Mouse (Mus musculus) gastrocnemius, adult 2 months (tissue): ENCODE measurements around the gene Sbf2. TPM values are rescaled to one million over a fixed set of nuclear protein-coding genes. Genes with fewer than 3 reads are reported as not detected.

ENCODE experiments used
- DNase-seq: peaks from one replicate; pipeline ENCODE4 v3.0.0; 2022
- H3K27ac ChIP-seq: fragments of 200-600 bp; 2 replicates; pipeline ENCODE4 v1.8.1; 2022; ENCODE audit warnings: mild to moderate bottlenecking
- H3K4me3 ChIP-seq: fragments of 200-600 bp; 2 replicates; pipeline ENCODE4 v1.8.1; 2022; ENCODE audit warnings: mild to moderate bottlenecking, moderate library complexity
- CTCF ChIP-seq: fragments of 200-600 bp; IDR thresholded peaks from 2 replicates; pipeline ENCODE4 v1.8.1; 2022; ENCODE audit warnings: antibody characterized with exemption, mild to moderate bottlenecking, moderate library complexity
- intact Hi-C: fragments of 180-260 bp; cut with DNase I; formaldehyde crosslinking; loops from one replicate; pipeline ENCODE4 v1.15.1; 2025
- total RNA-seq, 2 experiments: library from RNA; stranded (reverse); gene quantifications; 2 replicates each; pipeline ENCODE4 v1.2.3; 2021

Gene Sbf2
- total RNA-seq, 2 experiments from 2014 or later: 11.2 to 14.8 TPM

DNA sequence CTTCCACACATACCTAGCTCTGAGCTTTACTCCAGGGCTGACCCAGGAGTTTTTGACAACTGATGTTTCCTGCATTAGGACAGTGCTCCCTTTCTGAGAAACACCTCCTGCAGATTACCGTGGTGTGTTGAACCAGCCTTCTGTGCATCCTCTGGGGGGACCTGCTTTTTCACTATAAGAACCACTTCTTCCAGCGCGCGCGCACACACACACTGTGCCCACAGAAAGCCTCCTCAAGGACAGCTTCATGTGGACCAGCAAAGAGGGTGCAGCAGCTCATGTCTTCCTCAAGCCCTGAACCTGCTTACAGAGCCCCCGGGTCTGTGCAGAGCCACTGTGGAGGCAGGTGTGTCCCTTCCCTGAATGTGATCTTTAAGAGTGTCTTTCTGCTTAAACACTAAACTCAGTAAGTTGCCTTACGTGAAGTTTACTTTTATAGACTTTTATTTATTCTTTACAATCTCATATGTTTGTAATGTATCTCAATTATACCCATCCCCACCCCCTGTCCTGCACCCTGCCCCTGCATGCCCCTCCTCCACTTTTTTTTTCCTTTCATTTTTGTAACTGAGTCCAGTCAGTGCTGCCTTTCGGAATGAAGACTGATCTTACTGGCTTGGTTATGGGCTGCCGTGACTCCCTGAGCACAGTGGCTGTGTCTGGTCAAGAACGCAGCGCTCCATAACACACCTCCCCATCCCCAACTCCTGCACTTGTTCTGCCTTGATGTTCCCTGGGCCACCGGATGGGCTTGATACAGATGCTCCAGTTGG lies 329.5 kb downstream of the Sbf2 start:
- H3K4me3 ChIP-seq: no peak overlapping the region
- no peak overlapping the region for H3K27ac ChIP-seq
- no peak for DNase-seq
- TF ChIP-seq CTCF: no peak
- intact Hi-C loops: loop anchor here (5.0 kb wide), 1 partner anchor 262 kb away; no protein-coding TSS in a partner anchor

- intact Hi-C loops: no loop called here
- H3K4me3 ChIP-seq: no peak overlapping the region
- TF ChIP-seq CTCF: no peak
- no peak overlapping the region for H3K27ac ChIP-seq
- DNase-seq: no peak
These were observed 331.0 kb downstream of the Sbf2 start for GRCm38 (mm10) chr7:110283484-110284275.

GRCm38 (mm10) chr7:110282797-110283196 lies 331.9 kb downstream of the Sbf2 start:
- intact Hi-C loops: no loop called here
- Histone ChIP-seq H3K4me3 (no peak overlapping the region), H3K27ac (no peak overlapping the region)
- DNase-seq: no peak
- TF ChIP-seq CTCF: no peak

DNA sequence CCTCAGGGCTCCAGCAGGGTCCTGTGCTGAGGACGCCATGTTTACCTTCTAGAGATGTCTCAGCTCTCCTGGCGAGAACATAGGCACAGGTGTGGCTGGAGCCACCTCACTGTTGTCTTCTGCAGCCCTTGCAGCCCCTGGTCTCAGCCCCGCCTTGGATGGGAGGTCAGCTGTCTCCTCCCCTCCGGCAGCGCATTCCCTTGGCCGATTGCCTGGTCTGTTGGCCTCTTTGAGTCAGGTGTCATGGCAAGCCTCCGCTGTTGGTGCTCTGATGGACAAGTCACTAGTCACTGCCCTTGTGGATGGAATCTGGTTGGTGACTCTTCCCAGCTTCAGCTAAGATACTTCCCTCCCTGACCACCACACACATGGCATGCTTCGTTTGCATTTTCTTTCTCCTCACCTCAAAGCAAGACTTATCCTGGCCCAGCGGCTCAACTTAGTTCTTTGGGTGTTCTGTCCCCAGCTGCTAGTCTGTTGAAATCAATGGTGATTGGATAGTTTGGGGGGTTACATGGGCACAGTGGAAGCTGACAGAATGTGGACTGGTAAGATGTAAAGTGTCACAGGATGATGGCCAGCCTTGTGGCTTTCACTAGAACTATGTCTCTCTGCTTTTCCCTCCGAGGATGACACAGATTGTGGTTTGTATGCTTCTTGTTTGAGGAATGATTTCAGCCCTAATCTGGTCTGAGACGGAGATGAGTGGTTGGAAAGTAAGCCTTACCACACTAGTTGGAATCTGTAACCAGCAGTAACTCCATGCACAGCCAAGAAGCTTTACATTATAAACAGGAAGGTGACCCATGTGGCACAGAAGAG lies 333.1 kb downstream of the Sbf2 start:
- DNase-seq: no peak
- TF ChIP-seq CTCF: no peak
- intact Hi-C loops: no loop called here
- Histone ChIP-seq H3K27ac (no peak overlapping the region), H3K4me3 (no peak overlapping the region)

DNA sequence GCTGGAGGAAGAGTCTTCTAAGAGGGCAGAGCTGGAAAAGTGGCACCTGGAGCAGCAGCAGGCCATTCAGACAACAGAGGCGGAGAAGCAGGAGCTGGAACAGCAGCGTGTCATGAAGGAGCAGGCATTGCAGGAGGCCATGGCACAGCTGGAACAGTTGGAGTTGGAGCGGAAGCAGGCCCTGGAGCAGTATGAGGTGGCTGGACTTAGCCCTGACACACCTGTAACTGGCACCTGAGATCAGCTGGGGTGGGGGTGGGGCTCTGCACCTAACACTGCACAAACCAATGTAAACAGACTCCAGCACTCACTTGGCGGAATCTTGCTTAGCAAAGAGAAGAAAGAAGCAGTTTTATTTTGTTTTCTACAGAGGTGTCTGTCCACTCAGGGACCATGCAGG lies 335.5 kb downstream of the Sbf2 start:
- H3K27ac ChIP-seq: no peak overlapping the region
- intact Hi-C loops: no loop called here
- no peak for DNase-seq
- H3K4me3 ChIP-seq: no peak overlapping the region
- TF ChIP-seq CTCF: no peak

DNA sequence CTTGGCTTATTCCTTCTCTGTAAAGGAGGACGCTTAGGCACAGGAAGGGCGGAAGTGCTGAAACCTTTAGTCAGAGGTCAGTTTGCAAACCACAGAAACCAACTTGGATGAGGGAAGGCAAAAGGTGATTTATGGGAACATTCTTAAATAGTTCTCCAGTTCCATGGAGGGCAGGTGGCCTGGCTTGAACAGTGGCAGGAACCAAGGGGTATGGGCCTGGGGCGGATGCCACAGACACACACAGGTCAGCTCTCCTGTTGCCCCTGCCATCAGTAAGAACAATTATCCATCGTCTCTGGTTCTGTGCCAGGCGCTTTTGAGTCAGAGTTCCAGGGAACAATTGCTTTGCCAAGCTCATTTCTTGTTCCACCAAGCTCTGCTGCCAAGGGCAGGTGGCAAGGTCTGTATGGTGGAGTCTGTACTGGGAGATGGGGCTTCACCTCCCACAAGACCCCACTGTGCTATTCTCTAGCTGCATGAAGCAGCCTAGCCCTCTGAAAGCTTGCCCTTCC lies 336.9 kb downstream of the Sbf2 start:
- H3K4me3 ChIP-seq: no peak overlapping the region
- intact Hi-C loops: no loop called here
- TF ChIP-seq CTCF: no peak
- DNase-seq: no peak
- no peak overlapping the region for H3K27ac ChIP-seq

- TF ChIP-seq CTCF: peak; percentile 7; the same call in 1 of the 2 replicates
- Histone ChIP-seq H3K4me3 (no peak overlapping the region), H3K27ac (peak overlapping the region; percentile 43; the same call in 1 of the 2 replicates)
- DNase-seq: no peak
- intact Hi-C loops: no loop called here
These were observed 342.3 kb downstream of the Sbf2 start for GRCm38 (mm10) chr7:110272434-110272833.

DNA sequence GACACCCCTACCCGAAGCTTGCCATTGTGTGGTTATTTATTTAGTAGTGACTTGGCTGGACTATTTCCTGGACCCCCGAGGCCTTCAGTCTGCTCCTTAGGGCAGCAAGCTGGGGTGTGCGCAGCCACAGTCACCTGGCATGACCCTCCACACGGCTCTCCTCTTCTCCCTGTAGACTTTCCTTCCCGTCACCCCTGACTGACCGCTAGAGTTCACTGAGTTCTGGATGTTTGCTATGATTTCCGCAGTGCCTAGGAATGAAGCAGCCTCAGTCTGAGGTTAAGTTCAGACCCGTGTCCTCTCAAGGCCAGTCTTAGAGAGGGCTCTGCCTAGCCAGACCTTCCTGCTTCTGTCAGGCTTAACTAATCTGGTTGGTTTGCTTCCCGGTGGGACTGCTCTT lies 342.9 kb downstream of the Sbf2 start:
- Histone ChIP-seq H3K4me3 (no peak overlapping the region), H3K27ac (peak overlapping the region; percentile 43; the same call in 1 of the 2 replicates)
- intact Hi-C loops: no loop called here
- DNase-seq: no peak
- no peak for TF ChIP-seq CTCF

DNA sequence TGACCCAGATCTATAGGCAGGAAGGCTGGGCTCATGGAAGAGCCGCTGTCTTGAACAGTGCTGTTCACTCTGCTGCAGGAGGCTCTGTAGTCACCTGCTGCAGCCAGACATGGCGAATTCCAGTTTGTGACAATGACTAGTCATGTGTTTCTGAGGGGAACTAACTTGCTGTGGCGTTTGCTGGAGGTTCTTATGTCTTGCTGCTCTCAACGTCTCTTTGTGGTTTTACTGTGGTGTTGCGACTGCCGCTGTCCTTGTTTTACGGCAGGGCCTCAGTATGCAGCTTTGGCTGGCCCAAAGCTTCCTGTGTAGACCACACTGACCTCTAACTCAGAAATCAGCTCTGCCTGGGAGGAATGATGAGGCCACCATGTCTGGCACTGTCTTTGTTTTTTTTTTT lies 344.3 kb downstream of the Sbf2 start:
- DNase-seq: no peak
- Histone ChIP-seq H3K27ac (no peak overlapping the region), H3K4me3 (no peak overlapping the region)
- intact Hi-C loops: no loop called here
- TF ChIP-seq CTCF: no peak

GRCm38 (mm10) chr7:110269777-110270176 lies 344.9 kb downstream of the Sbf2 start:
- no peak overlapping the region for H3K27ac ChIP-seq
- no peak for TF ChIP-seq CTCF
- intact Hi-C loops: no loop called here
- no peak overlapping the region for H3K4me3 ChIP-seq
- DNase-seq: no peak

GRCm38 (mm10) chr7:110268511-110268910 lies 346.2 kb downstream of the Sbf2 start:
- H3K27ac ChIP-seq: no peak overlapping the region
- DNase-seq: no peak
- TF ChIP-seq CTCF: no peak
- H3K4me3 ChIP-seq: no peak overlapping the region
- intact Hi-C loops: no loop called here

- DNase-seq: no peak
These were observed 346.7 kb downstream of the Sbf2 start for GRCm38 (mm10) chr7:110267994-110268393.

GRCm38 (mm10) chr7:110267014-110267413 lies 347.7 kb downstream of the Sbf2 start:
- no peak overlapping the region for H3K27ac ChIP-seq
- DNase-seq: no peak
- TF ChIP-seq CTCF: no peak
- no peak overlapping the region for H3K4me3 ChIP-seq
- intact Hi-C loops: no loop called here

More at GRCm38 (mm10) chr7:110267994-110268393, 346.7 kb downstream of the Sbf2 start:
- no peak overlapping the region for H3K27ac ChIP-seq
- intact Hi-C loops: no loop called here
- no peak for TF ChIP-seq CTCF
- H3K4me3 ChIP-seq: no peak overlapping the region
